Mouse (Mus musculus): ENCODE results near the gene Col27a1.

GRCm38 (mm10) chr4:63343608-63344007 is 129.8 kb downstream of the Col27a1 start:
- TF ChIP-seq CTCF (IDR thresholded peaks at IDR 0.05; ENCODE audit: low read depth, low read length) = no peak
- TF ChIP-seq POLR2A (IDR thresholded peaks at IDR 0.05; ENCODE audit: insufficient read depth, low read length) = no peak

Measured in ES-Bruce4 (cell line).